Mouse (Mus musculus) liver, postnatal 0 days (tissue): ENCODE data around the gene Ccdc33. TPM values are rescaled to one million over a fixed set of nuclear protein-coding genes. Genes with fewer than 3 reads are reported as not detected.

Experiments
- ATAC-seq: fragments of 200-750 bp; cut with Nextera tagmentation; 2 replicates; pipeline ENCODE4 v1.8.0; 2017; ENCODE audit warnings: mild to moderate bottlenecking, moderate library complexity
- DNase-seq: peaks from one replicate; pipeline ENCODE4 v3.0.0-alpha.2; 2016
- H3K27ac ChIP-seq: fragments of 300-500 bp; sonication (generic); 2 replicates; pipeline ENCODE4 v1.5.1; 2014; ENCODE audit warnings: antibody characterized with exemption, moderate library complexity, mild to moderate bottlenecking, low read depth
- H3K27me3 ChIP-seq: fragments of 300-500 bp; sonication (generic); 2 replicates; pipeline ENCODE4 v1.6.1; 2014; ENCODE audit warnings: low read length, control low read depth, mixed read lengths; ENCODE audit not compliant: insufficient read depth
- H3K36me3 ChIP-seq: fragments of 300-500 bp; sonication (generic); replicated peaks from 2 replicates; pipeline ENCODE4 v1.6.1; 2014; ENCODE audit warnings: mild to moderate bottlenecking, control low read depth, low read length, moderate library complexity, mixed read lengths; ENCODE audit not compliant: insufficient read depth
- H3K4me1 ChIP-seq: fragments of 300-500 bp; sonication (generic); 2 replicates; pipeline ENCODE4 v1.6.1; 2014; ENCODE audit warnings: antibody characterized with exemption, mild to moderate bottlenecking, control low read depth; ENCODE audit not compliant: insufficient read depth
- H3K4me2 ChIP-seq: fragments of 300-500 bp; sonication (generic); 2 replicates; pipeline ENCODE4 v1.6.1; 2014; ENCODE audit warnings: low read depth, mild to moderate bottlenecking, low read length, moderate library complexity, mixed read lengths
- H3K4me3 ChIP-seq: fragments of 300-500 bp; sonication (generic); 2 replicates; pipeline ENCODE4 v1.5.1; 2014; ENCODE audit warnings: low read depth, low read length
- H3K9ac ChIP-seq: fragments of 300-500 bp; sonication (generic); replicated peaks from 2 replicates; pipeline ENCODE4 v1.6.1; 2014; ENCODE audit warnings: mild to moderate bottlenecking, moderate library complexity
- H3K9me3 ChIP-seq: fragments of 300-500 bp; sonication (generic); 2 replicates; pipeline ENCODE4 v1.6.1; 2016; ENCODE audit warnings: mild to moderate bottlenecking, control low read depth, low read length, mixed read lengths
- CTCF ChIP-seq: sonication (generic); IDR thresholded peaks from 2 replicates; pipeline ENCODE4 v1.5.1; 2016; ENCODE audit warnings: antibody characterized with exemption, low read depth
- EP300 ChIP-seq: IDR thresholded peaks from 2 replicates; pipeline ENCODE4 v1.6.1; 2016; ENCODE audit warnings: antibody characterized with exemption, low read depth, mild to moderate bottlenecking
- WGBS: fragments of 180-500 bp; shearing (Covaris S2); extraction: QIAGEN DNeasy Blood & Tissue Kit; methylation state at CpG from one replicate; pipeline ENCODE4 v1.1.7; 2014; ENCODE audit not compliant: insufficient replicate concordance; 5-methylcytosine and 5-hydroxymethylcytosine counted together
- polyA plus RNA-seq: library from polyadenylated mRNA; unstranded; fragments of >200 nt; fragmentation: Nextera tagmentation; extraction: Ambion mirVana; gene quantifications from 2 replicates; pipeline ENCODE4 v1.2.1, GENCODE M21; 2015

Ccdc33 gene
- polyA plus RNA-seq, 1 experiment from 2014 or later, result not detected

DNA sequence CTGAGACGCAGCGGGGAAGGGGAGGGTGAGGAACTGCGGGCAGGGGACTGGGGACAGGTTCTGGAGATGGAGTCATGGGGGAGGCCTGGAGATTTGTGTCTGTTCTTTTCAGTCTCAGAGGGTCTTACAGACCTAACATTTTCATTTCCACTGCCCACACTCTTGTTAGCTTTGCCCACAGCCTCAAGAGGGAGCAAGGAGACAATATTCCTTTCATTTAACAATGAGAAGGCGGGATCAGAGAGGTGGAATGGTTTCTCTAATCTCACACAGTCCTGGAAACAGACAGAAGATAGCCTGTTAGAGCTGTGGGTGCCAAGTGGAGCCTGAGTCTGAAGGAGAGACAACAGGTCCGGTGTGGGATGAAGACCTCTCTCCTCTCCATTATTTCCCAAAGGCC is 66.7 kb downstream of the Ccdc33 start:
- 29% methylated on average over 5 of the region's 5 CpGs for WGBS
- ATAC-seq (no peak), DNase-seq (no peak)
- no peak overlapping the region for H3K9ac ChIP-seq
- no peaks in the 10 kb centered on the region for H3K9me3 ChIP-seq
- H3K27me3 ChIP-seq, result 0 out of 2 replicates have a peak, but pooled peaks cover 3% of the 10 kb centered on the region
- no peaks in the 10 kb centered on the region for H3K36me3 ChIP-seq
- no peaks in the 10 kb centered on the region for H3K4me1 ChIP-seq
- H3K4me2 ChIP-seq, result no peak overlapping the region
- H3K27ac ChIP-seq, result no peak overlapping the region
- TF ChIP-seq CTCF (no peak), EP300 (no peak)
- no peak overlapping the region for H3K4me3 ChIP-seq

DNA sequence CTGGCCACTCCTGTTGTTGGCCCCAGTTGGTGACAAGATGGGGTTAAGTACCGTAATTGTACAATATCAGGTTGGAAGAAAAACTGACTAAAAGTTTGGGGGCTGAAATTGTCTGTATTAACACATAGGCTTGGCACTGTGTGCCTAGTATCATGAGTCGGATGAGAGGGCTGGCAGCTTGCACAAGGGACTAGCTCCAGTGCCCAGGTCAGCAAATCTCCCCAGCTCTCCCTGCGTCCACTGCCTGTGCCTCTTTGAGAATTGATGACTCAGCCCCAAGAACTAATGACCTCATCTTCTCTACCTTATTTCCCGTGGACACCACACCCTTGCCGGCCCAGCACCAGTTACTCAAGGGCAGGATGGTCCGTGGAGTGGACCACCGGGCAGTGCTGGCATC is 68.8 kb downstream of the Ccdc33 start:
- H3K27ac ChIP-seq, result no peak overlapping the region
- H3K36me3 ChIP-seq, result no peaks in the 10 kb centered on the region
- no peak for DNase-seq
- TF ChIP-seq CTCF (no peak), EP300 (no peak)
- H3K4me1 ChIP-seq, result no peaks in the 10 kb centered on the region
- no peak overlapping the region for H3K9ac ChIP-seq
- H3K4me2 ChIP-seq, result no peak overlapping the region
- WGBS, result 62% methylated on average over 7 of the region's 7 CpGs
- H3K4me3 ChIP-seq, result no peak overlapping the region
- no peak for ATAC-seq
- no peaks in the 10 kb centered on the region for H3K9me3 ChIP-seq
- H3K27me3 ChIP-seq, result 0 out of 2 replicates have a peak, but pooled peaks cover 3% of the 10 kb centered on the region

DNA sequence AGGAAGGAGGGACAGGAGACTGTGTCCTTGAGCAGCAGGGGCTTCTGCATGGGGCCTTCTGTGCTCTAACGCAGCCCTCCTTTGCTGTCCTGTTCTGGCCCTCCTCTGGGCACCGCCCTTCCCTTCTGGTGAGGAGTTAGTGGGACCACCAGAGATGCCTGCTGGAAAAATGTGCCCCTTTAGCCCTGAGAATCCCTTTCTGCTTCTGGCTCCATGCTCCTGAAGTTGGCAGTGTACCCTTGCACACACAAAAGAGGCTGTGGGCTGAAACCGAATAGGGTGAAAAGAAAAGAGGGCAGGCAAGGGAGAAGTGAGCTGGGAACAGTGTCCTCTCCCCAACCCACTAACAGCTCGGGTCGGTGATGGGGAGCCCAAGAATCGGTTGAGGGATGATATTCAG is 69.4 kb downstream of the Ccdc33 start:
- WGBS, result 52% methylated on average over 6 of the region's 6 CpGs
- no peak for TF ChIP-seq CTCF
- no peak for TF ChIP-seq EP300
- no peak for ATAC-seq

DNA sequence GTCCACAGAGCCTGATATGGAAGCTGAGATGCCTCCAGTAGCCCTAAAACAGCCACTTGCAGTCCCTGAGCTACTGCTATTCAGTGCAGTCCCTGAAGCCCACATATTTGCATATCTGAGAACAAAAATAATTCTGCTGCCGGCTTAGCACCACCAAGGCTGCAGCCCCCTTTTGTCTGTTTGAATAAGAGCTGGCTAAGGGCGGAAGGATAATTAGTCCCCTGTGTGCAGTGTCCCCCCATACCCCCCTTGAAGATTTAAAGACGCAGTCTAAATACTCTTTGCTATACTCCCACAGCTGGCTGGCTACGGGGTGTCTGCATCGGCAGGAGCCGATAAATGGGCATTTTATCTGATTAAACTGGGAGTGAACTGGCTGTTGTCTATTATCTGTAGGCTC is 70.0 kb downstream of the Ccdc33 start:
- TF ChIP-seq EP300, result no peak
- TF ChIP-seq CTCF, result no peak
- H3K36me3 ChIP-seq, result no peaks in the 10 kb centered on the region
- no peak for ATAC-seq
- H3K4me2 ChIP-seq, result no peak overlapping the region
- H3K4me3 ChIP-seq, result no peak overlapping the region
- DNase-seq, result no peak
- H3K9ac ChIP-seq, result no peak overlapping the region
- 28% methylated on average over 6 of the region's 6 CpGs for WGBS
- H3K4me1 ChIP-seq, result no peaks in the 10 kb centered on the region
- no peak overlapping the region for H3K27ac ChIP-seq
- no peaks in the 10 kb centered on the region for H3K9me3 ChIP-seq
- 0 out of 2 replicates have a peak, but pooled peaks cover 3% of the 10 kb centered on the region for H3K27me3 ChIP-seq

More for the DNA sequence above, 69.4 kb downstream of the Ccdc33 start:
- Histone ChIP-seq H3K9ac (no peak overlapping the region), H3K27me3 (0 out of 2 replicates have a peak, but pooled peaks cover 3% of the 10 kb centered on the region), H3K4me2 (no peak overlapping the region), H3K27ac (no peak overlapping the region), H3K4me1 (no peaks in the 10 kb centered on the region), H3K4me3 (no peak overlapping the region), H3K9me3 (no peaks in the 10 kb centered on the region), H3K36me3 (no peaks in the 10 kb centered on the region)
- DNase-seq, result no peak

DNA sequence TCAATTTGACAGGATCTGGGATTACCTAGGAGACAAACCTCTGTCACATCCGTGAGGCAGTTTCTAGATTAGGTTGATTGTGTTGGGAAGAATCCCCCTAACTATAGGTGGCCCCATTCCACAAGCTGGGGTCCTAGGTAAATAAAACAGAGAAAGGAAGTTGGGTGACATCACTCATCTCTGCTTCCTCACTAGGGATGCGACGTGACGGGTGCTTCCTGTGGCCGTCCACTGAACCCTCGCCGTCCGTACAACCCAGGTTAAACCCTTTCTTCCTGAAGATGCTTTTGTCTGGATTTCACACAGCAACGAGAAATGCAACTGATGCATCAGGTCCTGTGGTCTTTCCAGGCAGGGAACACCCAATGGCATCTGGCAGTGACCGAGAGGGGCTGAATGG is 71.6 kb downstream of the Ccdc33 start:
- Histone ChIP-seq H3K9me3 (no peaks in the 10 kb centered on the region), H3K27ac (no peak overlapping the region), H3K4me2 (no peak overlapping the region), H3K4me3 (no peak overlapping the region), H3K9ac (no peak overlapping the region), H3K27me3 (0 out of 2 replicates have a peak, but pooled peaks cover under 1% of the 10 kb centered on the region), H3K4me1 (no peaks in the 10 kb centered on the region), H3K36me3 (no peaks in the 10 kb centered on the region)
- TF ChIP-seq EP300, result no peak
- no peak for TF ChIP-seq CTCF
- ATAC-seq (no peak), DNase-seq (no peak)
- WGBS, result 30% methylated on average over 10 of the region's 10 CpGs

DNA sequence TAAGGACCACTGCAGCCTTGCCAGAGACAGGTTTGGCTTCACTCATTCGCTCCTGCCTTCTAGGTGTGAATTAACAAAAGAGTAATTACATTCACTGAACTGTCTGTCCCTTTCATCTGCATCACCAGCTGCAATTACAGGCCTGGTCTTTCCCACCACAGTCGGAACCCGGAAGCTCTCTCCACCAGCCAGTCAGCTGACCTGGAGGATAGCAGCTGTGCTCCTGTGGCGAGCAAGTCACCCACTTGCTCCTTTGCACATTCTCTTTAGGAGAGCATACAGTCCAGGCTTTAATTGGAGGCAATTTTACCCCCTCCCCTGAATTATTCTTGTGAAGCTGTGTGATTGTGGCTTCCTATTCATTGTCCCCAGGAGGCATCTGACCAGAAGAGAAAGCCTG is 73.0 kb downstream of the Ccdc33 start:
- Histone ChIP-seq H3K9ac (no peak overlapping the region), H3K4me1 (no peaks in the 10 kb centered on the region), H3K4me3 (no peak overlapping the region), H3K4me2 (no peak overlapping the region), H3K9me3 (no peaks in the 10 kb centered on the region), H3K27me3 (no peaks in the 10 kb centered on the region), H3K36me3 (no peaks in the 10 kb centered on the region), H3K27ac (no peak overlapping the region)
- no peak for TF ChIP-seq CTCF
- no peak for TF ChIP-seq EP300
- DNase-seq (no peak), ATAC-seq (no peak)
- WGBS, result 31% methylated on average over 4 of the region's 4 CpGs

DNA sequence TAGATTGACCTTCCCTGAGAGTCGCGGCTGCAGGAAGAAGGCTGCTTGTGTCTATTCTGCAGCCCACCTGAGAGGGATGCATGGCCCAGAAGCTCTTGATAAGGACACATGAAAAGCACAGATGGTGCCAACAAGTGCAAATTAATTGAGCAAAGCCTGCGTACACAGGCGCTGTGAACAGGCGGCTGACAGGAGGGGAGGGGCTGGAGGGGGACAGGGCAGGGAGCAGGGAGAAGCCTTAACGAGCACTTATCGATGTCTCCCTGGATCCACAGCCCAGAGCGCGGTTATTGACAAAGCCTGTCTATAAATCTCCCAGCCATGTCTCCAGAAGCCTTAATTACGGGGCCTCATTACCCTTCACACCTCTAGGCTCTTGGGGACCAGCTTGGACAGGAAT is 73.8 kb downstream of the Ccdc33 start:
- no peak overlapping the region for H3K4me3 ChIP-seq
- H3K9ac ChIP-seq, result no peak overlapping the region
- H3K4me1 ChIP-seq, result no peaks in the 10 kb centered on the region
- H3K27ac ChIP-seq, result no peak overlapping the region
- no peaks in the 10 kb centered on the region for H3K9me3 ChIP-seq
- DNase-seq (no peak), ATAC-seq (no peak)
- no peaks in the 10 kb centered on the region for H3K27me3 ChIP-seq
- no peak overlapping the region for H3K4me2 ChIP-seq
- no peaks in the 10 kb centered on the region for H3K36me3 ChIP-seq
- WGBS, result 53% methylated on average over 10 of the region's 10 CpGs
- TF ChIP-seq EP300, result no peak
- TF ChIP-seq CTCF, result no peak
